Mouse (Mus musculus) frontal cortex, postnatal 14 days (tissue): Measurements from ENCODE around the gene Calcrl.

ENCODE experiments used
- DNase-seq, 2 experiments: peaks; one replicate each; pipeline ENCODE4 v3.0.0; 2022; ENCODE audit warnings: low spot score in 2 of 2

Calcrl gene

GRCm38 (mm10) chr2:84425138-84425537, at the start of gene Calcrl:
Gene Calcrl (minus strand): TSS chr2:84425411.
- DNase-seq: peak; percentile 35 to 37

DNA sequence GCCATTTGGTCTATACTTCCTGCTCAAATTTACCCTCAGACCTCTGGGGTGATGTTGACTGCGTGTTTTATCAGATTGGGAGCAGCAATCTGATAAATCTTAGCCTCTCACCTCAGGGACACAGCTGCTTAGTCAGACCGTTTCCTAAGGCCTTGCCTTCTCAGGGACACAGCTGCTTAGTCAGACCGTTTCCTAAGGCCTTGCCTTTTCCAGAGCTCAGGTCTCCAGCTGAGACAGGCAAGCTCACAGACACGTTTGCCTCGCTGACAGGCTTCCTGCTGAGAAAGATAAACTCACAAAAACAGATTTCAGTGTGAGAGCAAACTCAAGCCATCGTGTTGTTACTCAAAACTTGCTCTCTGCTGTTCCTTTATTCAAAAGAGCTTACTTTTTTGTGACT, 49.4 kb upstream of the Calcrl start:
- DNase-seq: no peak

- DNase-seq: no peak
Observed at GRCm38 (mm10) chr2:84473941-84474530, 48.8 kb upstream of the Calcrl start.

GRCm38 (mm10) chr2:84467391-84467790, 42.2 kb upstream of the Calcrl start:
- no peak for DNase-seq

DNA sequence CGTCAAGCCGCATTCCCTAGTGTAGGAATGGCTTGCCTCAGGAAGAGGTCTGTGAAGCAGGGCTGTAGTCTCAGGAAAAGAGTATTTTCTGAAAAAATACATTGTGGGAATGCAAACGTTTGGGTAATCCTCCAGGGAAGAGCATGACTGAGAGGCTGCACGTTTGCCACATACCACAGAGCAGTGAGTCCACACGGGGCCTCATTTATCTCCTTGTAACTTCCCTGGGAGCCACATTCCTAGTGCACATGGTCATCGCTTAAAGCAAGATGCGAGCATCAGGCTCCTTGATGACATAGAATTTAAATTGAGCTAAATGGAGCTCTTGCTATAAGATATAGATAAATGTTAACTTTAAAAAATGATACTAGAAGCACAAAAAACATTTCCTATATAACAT, 39.7 kb upstream of the Calcrl start:
- no peak for DNase-seq

DNA sequence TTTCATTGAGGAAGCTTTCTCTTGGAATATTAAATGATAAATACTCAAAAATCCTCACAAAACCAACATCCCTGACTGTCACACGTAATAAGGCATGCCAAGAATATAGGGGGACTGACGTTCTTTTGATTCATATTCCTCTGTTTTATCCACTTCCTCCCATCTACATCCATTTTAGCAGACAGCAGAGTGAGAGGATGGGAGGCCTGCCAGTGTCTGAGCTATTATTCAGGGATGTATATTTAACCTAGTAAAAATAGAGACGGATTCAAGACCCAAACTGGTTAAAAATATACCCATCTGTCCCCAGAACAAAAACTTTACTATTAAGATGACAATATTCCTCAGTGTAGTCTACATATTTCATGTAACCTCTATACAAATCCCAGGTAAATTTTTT, 37.2 kb upstream of the Calcrl start:
- no peak for DNase-seq

GRCm38 (mm10) chr2:84459651-84460177, 34.5 kb upstream of the Calcrl start:
- DNase-seq: no peak

DNA sequence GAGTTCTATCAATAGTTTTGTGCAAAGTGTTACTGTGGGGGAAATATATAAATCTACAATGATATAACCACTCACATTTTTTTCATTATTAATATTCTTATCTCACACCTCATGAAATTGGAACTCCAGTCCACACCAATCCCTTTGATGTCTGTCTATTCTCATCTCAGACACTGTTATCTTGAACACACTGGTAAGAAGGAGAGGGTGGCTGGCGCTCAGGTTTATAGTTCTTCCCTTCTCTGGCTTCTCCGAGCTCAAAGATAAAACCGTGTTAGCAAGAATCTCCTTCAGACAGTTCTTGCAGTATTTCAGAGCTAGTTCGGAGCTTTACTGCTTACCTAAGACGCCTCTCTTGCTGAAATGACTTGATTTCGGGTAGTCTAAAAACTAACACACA, 32.0 kb upstream of the Calcrl start:
- DNase-seq: no peak

- peak in 1 of 2 experiments; percentile 34 for DNase-seq
Observed at GRCm38 (mm10) chr2:84455236-84455799, 30.1 kb upstream of the Calcrl start.

DNA sequence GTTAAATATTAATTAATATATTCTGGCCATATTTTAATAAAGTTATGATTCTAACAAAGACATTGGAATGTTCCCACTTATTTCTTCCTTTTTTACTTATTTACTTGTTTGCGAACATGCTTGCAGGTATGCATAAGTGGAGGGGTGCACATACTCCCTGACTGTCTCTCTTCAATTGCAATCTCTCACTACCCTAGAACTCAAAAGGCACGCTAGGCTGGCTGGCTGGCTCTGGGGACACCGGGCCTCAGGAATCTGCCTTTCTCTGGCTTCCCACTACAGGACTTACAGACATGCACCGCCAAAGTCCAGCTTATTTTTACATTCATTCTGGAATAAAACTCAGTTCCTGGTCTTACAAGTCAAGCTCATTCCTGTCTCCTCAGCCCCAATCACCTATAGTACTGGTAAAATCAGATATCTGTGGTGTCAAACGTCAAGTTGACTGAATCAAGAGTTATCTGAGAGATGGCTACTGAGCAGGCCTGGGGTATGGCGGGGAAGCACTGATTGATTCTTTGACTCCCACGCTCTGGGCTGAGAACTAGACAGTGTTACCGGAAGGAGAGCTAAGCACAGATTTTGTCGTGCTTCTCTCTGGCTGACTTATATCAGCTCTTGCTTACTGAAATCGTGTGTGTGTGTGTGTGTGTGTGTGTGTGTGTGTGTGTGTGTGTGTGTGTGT, 29.5 kb upstream of the Calcrl start:
- DNase-seq: no peak

- no peak for DNase-seq
Observed at GRCm38 (mm10) chr2:84454051-84454450, 28.8 kb upstream of the Calcrl start.

DNA sequence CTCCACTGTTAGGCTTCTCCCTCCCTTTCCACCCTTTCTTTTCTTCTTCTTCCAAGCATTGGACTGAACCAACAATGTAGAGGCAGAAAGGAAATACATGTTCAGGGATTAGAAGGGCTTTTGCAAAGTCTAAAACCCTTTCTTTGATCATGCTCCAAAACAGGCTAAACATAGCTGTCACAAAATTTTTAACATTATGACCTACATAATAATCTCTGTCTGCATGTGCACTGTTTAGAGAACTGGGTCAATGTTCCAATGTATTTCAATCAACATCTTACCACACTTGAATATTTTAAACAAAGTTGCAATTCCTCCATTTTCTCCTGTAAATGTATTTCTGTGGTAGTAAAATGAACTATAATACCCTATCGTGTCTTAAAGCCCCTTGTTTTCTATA, 20.3 kb upstream of the Calcrl start:
- no peak for DNase-seq

- DNase-seq: no peak
Observed at GRCm38 (mm10) chr2:84441940-84442339, 16.7 kb upstream of the Calcrl start.

GRCm38 (mm10) chr2:84429724-84430123, 4.5 kb upstream of the Calcrl start:
- DNase-seq: no peak

DNA sequence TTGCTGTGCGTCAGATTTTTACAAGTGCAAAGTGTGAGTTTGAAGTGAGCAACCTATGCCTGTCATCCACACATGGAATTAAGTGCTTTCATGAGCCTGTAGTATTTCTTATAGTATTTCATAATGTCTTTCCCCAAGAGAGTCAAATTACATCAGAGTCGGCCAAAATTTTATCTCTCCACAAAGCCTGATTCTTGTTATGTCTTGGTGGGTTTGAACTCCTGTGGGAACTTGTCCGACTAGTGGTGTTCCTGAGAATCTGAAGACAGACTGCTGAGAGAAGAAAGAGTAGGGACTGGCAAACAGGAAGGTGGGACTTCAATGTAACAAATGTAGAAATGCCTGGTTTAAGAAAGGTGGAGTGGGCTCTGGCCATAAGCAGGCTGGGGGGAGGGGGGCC, 3.6 kb upstream of the Calcrl start:
- no peak for DNase-seq

DNA sequence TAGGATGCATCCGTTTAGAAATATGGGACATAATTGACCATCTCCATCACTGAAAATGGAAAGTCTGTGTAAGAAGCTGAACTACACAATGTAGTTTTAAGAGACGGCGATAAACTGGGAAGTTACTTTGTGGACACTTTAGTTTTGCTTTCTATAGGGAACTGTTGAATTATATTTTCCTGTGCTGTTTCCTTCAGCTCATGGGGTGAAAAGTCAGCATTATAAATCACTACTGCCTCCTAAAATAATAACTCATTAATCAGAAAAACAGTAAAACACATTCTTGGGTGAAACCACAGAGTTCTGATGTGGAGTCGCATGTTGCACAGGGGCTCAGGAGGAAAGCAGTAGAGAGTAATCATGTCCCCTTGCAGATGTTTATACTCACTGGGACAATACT, 1.3 kb upstream of the Calcrl start:
- DNase-seq: no peak

DNA sequence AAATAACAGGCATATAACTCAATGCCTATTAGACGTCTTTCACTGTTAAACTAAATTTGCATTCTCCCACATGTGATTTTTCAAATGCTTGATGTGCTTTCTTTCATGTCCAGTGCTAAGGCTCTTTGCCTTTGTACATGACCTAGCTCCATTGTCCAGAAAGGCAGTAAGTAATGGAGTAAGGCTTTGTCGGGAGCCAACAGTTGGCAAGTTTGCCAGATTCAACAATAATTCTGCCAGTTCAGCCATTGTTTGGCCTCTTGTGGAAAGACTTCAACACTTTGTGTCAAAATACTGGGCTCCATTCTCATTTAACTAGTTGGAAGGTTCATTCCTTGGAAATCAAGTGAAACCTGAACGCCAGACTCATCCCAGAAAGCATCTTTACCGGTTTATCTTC, 8.7 kb downstream of the Calcrl start:
- no peak for DNase-seq

DNA sequence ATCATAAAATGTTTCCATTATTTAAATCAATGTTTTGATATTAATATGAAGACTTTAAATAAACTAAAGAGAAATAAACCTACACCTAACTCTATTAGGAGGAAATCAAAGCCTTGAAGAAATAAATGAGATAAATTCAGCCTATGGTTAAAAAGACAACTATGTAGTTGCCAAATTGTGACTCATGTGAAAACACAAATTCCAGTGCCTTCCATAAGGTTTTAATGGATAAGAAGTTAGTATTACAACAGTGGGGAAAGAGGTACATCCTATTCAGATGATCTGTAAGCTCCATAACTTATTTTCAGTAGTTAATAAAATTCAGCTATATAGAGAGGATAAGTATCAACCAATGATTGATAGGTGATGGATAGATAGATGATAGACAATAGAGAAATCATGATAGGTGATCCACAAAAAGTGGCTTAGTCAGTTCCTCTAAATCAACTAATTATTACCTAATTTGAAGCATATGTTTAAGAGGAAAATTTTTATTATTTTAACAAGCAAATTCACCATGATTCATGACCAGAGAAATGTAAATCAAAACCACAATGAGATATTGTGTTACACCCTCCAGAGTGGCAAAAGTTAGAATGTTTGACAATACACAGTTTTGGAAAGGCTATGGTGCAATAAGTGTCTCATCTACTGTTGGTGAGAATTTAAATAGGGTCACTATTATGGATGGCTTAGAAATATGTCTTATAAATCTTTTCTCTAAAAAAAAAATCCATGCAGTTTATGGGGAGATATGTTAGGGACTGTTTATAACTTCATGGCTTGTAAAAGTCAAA, 15.2 kb downstream of the Calcrl start:
- no peak for DNase-seq

DNA sequence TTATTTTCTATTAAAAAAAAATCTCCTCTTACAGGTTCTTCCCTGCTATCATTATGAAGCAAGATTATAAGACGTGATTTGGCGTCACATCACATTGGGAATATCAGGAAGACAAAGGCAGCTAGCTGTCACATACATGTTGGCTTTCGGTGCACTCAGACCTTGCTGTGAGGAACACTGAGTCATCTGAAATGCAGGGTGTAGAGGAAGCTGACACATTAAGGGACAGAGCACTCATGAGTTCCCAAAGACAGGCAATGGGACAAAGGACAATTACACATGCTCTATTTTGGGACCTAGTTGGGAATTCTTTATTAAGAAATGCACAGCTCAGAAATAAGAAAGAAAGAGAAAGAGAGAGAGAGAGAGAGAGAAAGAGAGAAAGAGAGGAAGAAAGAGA, 20.4 kb downstream of the Calcrl start:
- no peak for DNase-seq

GRCm38 (mm10) chr2:84402713-84403112, 22.5 kb downstream of the Calcrl start:
- no peak for DNase-seq

DNA sequence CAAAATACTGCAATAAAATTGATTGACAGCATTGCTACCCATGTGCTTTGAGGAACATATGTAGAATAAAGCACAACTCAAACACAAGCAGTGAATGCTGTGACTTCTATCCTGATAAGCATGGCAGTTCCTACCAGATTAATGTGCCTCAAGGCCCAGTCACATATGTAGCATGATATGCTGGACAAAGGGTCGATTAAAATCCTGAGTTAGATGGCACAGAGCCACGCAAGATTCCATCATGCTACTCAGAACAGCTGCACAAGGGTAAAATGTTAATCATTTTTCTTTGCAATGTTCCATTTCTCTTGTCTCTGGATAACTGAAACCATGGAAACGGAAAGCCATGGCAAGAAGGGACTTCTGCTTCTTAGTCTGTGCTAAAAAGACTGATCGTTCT, 28.7 kb downstream of the Calcrl start:
- DNase-seq: no peak

GRCm38 (mm10) chr2:84393236-84393635, 32.0 kb downstream of the Calcrl start:
- no peak for DNase-seq
